Mouse (Mus musculus): ENCODE data around the gene Itsn1.

Gene Itsn1

DNA sequence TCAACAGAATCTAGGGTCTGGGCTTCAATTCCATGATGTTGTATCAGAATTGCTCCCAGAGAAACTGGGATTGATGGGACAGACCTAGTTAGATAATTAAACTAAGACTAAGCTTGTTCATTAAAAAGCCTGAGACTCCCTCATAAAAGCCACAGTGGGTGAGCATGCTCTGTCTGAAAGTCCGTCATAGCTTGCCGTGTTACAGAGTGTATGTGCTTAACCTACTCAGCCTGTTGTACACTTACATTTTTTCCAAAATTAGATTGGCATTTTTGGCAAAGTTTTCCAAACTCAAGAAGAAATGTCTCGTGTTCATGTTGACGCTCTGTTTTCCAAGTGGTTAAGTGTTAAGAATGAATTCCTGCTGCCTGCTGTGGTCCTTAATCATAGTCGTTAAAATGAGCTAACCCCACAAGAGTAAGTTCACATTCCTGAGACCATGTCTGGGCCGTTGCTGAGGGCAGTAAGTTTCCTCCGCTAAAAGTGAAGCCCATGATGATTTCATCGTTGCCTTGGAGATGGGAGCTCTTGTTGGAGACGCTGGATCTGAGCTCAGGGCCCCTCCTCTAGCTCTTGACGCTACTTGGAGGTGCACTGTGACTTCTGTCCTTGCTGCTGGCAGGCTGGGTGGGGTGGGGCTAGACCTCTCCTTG, 117.1 kb downstream of the Itsn1 start:
- no peak for DNase-seq (ENCODE audit: low spot score in 2 of 2)

DNA sequence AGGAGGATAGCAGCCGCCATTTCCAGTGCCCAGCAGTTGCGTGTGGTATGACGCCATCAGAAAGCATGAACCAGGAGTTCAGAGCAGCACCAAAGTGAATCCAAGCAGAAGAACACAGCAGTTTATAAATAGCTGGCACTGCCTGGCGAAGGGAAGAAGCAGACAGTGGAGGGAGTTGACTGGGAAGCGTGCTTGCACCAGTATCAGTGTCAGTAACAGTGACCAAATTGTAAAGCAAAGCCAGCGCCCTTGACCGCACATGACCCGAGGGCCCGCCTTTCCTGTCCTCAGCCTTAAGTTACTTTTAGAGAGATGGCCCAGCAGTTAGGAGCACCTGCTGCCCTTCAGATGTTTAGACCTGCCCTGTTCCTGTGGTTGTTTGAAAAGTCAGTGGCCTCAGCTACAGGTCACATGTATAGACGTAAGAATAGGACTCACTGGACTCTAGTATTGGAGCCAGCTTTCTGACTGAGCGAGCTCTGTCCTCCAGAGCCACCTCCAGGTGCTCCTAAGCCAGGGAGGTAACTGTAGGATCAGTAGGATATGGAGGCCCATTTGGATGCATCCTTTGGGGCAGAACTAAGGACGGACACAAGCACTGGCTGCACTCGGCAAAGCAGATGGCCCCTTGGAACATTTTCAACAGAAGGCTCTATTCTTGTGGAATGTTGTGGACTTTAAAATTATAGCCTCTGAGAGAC, 118.6 kb downstream of the Itsn1 start:
- DNase-seq (ENCODE audit: low spot score in 2 of 2), result no peak

- no peak for DNase-seq (ENCODE audit: low spot score in 2 of 2)
These were observed 119.4 kb downstream of the Itsn1 start for GRCm38 (mm10) chr16:91848505-91848904.

DNA sequence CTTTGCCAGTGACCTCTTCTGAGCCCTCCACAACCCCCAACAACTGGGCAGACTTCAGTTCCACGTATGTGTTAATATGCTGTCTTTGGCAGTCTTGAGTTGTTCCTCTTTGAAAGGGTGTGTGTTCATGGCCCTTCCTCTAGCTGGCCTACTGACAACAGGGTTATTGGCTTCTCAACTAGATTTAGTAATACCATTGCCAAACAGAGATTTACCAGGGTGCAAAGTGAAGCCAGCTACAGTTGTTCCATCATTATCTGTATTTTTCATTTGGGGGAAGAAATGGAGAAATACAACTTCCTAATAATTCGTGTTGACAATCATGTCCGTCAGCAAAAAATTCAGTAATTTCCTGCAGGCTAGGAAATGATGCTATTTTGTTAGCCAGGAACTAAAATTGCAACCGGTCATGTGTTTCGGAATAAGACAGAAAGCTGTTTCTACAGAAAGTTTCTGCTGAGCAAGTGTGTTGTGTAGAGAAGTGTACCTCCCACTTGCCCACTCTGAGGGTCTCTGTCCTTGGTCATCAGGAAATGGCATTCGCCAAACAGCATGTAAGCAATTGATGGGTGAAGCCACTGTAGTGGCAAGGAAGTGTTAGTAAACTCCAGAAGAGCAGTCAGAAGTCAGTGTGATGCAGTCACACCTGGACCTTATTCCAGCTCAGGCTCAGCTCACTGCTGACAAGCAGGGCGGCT, 120.0 kb downstream of the Itsn1 start:
- no peak for DNase-seq (ENCODE audit: low spot score in 2 of 2)

GRCm38 (mm10) chr16:91850175-91850574, 121.1 kb downstream of the Itsn1 start:
- no peak for DNase-seq (ENCODE audit: low spot score in 2 of 2)

DNA sequence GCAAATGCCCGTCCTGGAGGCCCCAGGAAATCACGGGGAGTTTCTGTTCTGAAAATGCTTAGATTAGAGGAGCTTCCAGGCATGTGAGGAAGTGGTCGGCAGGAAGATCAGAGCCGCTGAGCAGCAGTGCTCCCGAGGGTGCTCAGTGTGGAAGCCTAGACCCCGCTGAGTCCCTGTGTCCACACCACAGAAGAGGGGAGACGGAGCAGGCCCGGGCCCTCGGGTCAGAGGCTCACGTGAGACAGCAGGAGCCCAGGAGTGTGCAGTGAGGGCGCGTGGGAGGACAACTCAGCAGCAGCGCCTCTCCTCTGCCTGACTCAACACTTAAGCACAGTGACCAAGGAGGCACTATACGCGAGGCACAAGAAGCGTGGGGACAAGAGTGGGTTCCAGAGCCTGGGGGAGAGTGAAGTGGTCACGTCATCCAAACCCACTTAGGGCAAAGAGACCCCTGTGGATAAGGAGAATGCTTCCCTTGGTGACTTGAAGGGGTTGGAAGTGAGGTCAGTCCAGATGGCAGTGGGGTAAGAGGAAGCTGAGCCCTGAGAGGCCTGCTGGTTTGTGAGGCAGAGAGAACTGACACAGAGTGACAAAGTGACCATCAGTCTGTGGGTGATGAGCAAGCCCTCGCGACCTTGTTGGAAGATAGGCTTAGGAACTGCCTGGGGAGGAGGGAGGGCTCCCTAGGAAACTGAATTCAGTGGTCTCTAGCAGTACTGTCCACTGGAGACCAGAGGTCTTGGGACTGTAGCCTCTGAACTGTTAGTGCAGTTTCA, 122.6 kb downstream of the Itsn1 start:
- no peak for DNase-seq (ENCODE audit: low spot score in 2 of 2)

- no peak for DNase-seq (ENCODE audit: low spot score in 2 of 2)
These were observed 123.7 kb downstream of the Itsn1 start for GRCm38 (mm10) chr16:91852753-91853152.

GRCm38 (mm10) chr16:91853223-91853622, 124.1 kb downstream of the Itsn1 start:
- no peak for DNase-seq (ENCODE audit: low spot score in 2 of 2)

- no peak for DNase-seq (ENCODE audit: low spot score in 2 of 2)
These were observed 129.6 kb downstream of the Itsn1 start for GRCm38 (mm10) chr16:91858695-91859094.

DNA sequence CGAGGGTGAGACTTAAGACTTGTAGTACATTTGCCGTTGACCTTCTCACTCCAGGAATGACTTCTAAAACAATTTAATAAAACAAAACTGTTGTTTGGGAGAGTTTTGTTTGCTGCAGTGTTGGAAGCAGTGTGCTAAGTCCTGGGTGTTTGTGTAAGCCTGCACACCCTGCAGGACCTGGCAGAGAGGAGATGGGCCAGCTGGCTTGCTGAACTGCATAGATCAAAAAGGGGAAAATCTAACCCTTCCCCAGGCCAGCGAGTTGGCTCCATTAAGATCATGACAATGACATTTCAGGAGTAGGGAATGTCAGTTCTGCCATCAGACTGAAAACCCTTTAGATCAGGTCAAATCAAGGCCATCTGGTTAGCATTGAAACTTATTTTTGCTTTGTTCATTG, 130.1 kb downstream of the Itsn1 start:
- no peak for DNase-seq (ENCODE audit: low spot score in 2 of 2)

DNA sequence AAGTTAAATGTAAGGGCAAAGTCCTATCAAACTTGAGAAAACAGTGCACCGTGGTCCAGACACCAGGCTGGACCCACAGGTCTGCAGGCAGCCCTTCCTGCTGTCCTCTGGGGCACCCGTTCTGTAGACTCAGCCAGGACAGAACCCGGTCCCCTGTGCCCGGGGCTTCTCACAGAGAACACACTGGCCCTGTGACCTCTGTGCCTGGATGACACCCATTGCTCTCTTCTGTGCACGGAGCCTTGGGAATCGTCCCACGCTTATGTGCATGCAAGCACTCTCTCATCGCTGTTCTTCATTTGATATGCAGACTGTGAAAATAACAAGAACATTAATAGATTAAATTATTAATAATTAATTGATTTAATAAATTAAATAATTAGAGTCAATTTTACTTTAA, 130.9 kb downstream of the Itsn1 start:
- no peak for DNase-seq (ENCODE audit: low spot score in 2 of 2)

GRCm38 (mm10) chr16:91860471-91861125, 131.5 kb downstream of the Itsn1 start:
- DNase-seq (ENCODE audit: low spot score in 2 of 2), result no peak

DNA sequence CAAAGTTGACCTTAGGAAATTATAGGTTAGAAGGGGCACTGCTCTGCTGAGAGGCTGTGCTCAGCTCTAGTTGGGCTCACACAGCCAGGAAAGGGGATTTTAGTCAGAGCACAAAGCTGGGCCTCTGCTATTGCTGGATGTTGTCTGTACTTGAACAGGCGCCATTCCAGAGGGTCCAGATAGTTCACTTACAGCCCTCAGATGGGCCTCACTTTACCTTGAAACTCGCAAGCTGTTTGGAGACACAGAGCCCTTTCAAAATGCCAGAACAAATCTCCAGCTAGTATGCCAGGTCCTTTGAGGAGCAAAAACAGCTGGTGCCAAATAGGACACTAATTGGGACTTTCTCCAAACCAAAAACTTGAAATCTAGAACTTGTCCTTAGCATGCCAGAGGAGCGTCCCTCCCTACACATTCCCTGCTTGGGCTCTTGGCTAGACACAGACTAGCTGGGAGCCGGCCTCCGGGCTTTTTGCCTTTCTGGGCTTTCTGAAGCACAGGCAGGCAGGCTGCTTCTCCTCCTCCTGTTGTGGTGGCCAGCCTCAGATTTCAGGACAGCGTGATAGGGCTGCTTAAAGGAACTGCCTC, 132.8 kb downstream of the Itsn1 start:
- no peak for DNase-seq (ENCODE audit: low spot score in 2 of 2)

- DNase-seq (ENCODE audit: low spot score in 2 of 2), result no peak
These were observed 133.8 kb downstream of the Itsn1 start for GRCm38 (mm10) chr16:91862836-91863235.

DNA sequence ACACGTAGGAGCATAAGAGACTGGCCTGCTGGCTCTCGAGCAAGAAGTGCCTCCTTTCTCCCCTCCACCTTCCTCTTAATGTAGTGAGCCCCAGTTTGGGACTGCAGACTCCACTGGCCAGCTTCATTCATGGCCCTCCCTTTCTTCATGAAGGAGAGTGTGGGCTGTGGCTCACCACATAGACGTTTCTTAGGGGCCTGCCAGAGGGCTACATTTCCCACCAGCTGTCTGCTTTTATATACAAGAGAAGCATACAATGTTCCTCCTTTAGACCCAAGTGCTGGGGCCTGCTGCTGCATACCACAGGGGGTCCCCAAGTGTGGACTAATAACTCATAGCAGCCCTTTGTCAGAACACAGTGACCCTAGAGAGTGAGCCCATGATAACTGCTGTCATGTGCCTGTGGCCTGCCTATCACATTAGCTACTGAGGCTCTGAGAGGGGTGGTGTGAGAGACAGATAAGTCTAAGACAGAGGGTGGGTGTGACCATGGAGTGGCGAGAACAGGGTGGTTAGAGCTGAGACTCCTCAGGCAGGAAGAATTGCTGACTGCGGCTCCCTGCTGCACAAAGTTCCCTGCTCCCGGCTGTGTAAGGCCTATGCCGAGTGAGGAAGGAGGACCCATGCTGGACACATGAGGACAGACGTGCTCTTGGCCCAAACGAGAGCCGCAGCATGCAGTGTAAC, 135.7 kb downstream of the Itsn1 start:
- DNase-seq (ENCODE audit: low spot score in 2 of 2), result no peak

DNA sequence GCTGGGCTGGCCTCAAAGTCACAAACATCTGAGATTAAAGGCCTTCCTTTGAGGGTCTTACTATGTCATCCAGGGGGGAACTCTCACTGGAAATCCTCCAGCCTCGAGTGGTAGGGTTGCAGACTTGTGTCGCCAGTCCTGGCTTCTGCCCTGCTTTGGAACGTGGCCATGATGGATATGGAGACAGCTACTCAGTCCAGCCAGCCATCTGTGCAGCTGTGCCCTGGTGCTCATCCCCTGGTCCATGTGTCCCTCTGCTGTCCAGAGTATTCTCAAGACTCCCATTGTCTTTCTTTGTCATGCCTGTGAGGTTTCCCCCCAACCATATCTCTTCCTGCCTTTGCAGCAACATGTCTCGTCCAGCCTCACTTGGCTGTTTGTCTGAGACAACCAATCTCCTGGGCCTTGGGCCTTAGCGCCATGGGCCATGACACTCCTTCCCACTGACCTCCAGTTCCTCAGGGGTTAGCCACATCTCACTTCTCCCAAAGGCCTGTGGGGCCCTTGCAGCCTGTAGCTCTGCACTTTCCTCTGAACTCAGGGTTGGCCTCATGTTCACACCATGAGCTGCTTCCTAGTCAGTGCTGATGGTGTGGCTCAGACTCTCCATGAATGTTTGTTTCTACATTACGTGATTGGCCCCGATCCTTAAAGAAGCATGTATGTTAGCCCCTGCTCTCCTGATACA, 136.6 kb downstream of the Itsn1 start:
- no peak for DNase-seq (ENCODE audit: low spot score in 2 of 2)

DNA sequence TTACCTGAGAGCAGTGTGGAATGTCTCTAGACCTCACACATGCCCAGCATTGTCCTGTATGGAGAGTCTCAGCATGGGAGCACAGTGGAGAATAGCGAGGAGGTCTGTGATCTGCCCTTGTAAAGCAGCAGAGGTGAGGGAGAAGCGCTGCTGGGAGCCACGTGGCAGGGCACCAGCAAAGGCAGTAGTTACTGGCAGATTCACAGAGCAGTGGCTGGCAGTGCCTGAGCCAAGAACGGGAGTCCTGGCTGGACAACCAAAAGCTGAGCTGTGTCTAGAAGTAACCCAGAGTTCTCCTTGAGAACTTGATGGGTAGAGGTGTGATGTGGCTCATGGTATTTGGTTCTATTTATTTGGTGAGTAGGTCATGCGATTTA, 137.2 kb downstream of the Itsn1 start:
- DNase-seq (ENCODE audit: low spot score in 2 of 2), result no peak

GRCm38 (mm10) chr16:91867672-91868071, 138.6 kb downstream of the Itsn1 start:
- no peak for DNase-seq (ENCODE audit: low spot score in 2 of 2)

GRCm38 (mm10) chr16:91868943-91869911, 140.1 kb downstream of the Itsn1 start:
- DNase-seq (ENCODE audit: low spot score in 2 of 2), result no peak
